Mouse (Mus musculus) spleen, postnatal 10 days (tissue): ENCODE results near the gene Fhl1.

Experiments
- DNase-seq, 2 experiments: peaks; one replicate each; pipeline ENCODE4 v3.0.0; 2021 to 2022; ENCODE audit warnings: low spot score in 2 of 2

The Fhl1 gene

GRCm38 (mm10) chrX:56752144-56752543 is 20.6 kb downstream of the Fhl1 start:
- no peak for DNase-seq

GRCm38 (mm10) chrX:56753317-56754289 is 22.0 kb downstream of the Fhl1 start:
- DNase-seq = no peak

DNA sequence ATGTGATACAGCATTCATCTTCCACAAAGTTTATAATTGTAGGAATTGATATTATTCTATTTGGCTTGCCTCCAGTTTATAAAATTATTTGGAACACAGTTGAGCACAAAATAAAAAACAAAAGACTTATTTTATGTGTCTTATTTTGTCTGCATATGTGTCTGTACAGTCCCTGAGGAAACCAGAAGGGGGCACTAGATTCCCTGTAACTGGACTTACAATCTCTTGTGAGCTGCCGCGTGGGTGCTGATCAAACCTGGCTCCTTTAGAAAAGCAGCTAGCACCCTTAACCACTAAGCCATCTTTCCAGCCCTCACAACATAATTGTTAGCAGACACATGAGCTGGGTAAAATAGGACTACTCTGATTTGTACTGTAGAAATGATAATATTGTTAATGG is 24.1 kb downstream of the Fhl1 start:
- DNase-seq = peak in 1 of 2 experiments; percentile 30

- DNase-seq = no peak
These were observed 24.8 kb downstream of the Fhl1 start for GRCm38 (mm10) chrX:56756352-56756751.

DNA sequence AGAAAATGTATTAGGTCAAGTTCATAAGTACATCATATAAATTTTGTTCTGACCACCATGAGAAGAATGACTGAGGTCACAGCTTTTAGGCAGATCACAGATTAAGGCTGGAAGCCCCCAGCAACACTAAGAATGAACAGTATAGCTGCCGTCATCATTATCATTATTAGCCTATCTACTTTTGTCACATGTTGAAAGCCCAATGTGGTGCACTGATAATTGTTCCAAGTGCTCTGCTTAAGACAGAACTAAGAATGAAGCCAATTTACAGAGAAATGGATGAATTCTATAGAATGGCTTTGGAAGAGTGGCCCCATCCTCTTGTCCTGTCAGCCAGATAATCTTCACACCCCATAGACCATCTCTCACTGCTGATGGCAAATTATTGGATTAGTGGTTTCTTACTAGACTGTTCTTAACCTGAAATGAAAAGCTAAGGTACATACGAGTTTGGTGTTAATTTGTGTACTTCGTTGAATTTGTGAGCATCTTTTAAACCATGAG is 28.7 kb downstream of the Fhl1 start:
- DNase-seq = no peak

DNA sequence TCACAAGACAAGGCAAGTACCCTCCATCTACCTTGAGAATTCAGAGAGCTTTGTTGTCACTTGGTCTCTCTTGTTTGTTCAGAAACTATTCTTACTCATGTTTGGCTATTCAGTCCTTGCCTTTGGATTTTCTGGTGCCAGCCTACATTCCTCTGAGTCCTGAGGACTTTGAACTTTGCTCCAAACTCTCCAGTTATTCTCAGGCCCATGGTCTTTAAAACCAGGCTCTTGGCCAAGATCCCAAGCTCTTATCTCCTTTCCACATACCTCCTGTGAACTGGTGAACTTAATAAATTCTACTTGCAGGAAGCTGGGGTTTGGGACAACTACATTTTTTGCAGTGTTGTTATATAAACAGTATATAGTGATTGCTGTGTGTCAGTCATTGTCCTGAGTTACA is 38.3 kb downstream of the Fhl1 start:
- no peak for DNase-seq

- DNase-seq = no peak
These were observed 40.2 kb downstream of the Fhl1 start for GRCm38 (mm10) chrX:56771751-56772150.

DNA sequence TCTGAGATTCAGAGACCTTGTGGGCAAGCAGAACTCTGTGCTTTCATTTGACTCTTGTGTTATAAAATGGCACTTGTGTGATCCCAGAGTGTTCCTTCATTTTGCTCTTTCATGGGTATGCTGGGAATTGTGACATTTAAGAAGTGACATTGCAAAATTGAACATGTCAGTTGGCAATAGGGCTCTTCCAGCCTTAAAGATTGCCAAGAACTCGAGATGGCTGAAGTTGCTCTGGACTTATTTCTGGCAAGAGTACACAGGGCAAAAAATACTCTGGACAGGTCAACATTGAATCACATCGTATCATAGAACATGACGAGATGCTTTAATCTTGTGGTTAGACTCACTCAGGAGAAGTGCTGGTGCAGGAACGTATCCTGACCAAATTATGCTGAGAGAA is 41.7 kb downstream of the Fhl1 start:
- DNase-seq = no peak

- no peak for DNase-seq
These were observed 54.9 kb downstream of the Fhl1 start for GRCm38 (mm10) chrX:56786281-56787061.

- no peak for DNase-seq
These were observed 55.9 kb downstream of the Fhl1 start for GRCm38 (mm10) chrX:56787486-56787885.

- DNase-seq = no peak
These were observed 59.0 kb downstream of the Fhl1 start for GRCm38 (mm10) chrX:56790591-56790990.

DNA sequence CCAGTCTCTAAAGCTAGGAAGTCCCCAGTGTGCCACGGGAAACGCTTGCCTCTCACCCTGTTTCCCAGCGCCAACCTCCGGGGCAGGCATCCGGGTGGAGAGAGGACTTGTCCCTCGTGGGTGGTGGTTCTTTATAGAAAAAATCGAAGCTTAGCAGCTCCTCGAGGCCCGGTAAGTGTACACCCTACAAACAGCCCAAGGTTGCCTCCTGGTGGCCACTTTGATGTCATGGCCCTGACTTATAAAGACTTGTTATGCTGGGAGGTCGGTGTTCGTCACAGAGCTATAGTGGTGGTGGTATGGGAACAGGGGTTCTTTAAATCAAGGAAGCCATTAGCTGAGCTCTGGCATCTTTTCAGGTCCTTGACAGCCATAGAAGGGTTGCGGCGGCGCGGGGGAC is 59.7 kb downstream of the Fhl1 start:
- DNase-seq = peak in 1 of 2 experiments; percentile 52

GRCm38 (mm10) chrX:56821765-56822603 is 90.4 kb downstream of the Fhl1 start, which contains the start of gene Map7d3:
Gene Map7d3 (minus strand): TSS chrX:56822326.
- DNase-seq = peak in 1 of 2 experiments; percentile 18

GRCm38 (mm10) chrX:56827492-56827891 is 95.9 kb downstream of the Fhl1 start:
- DNase-seq = no peak

DNA sequence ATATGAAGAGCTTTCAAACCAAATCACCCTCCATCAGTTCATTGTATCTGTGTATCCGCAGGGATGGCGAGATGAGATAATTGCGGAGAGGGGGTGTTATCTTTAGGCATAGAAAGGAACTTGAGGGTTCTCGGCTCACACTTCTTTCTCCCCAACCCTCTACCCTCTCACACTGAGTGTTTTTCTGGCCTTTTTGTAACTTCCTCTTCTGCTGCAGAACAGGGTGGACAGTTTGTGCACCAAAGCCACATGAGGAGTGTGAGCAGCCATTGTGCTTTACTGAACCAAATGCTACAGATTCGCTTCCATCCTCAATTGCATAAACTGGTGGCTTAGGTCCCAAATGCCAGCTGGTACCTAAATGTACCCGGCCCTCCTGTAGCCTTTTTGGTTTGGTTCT is 104.3 kb downstream of the Fhl1 start:
- no peak for DNase-seq

DNA sequence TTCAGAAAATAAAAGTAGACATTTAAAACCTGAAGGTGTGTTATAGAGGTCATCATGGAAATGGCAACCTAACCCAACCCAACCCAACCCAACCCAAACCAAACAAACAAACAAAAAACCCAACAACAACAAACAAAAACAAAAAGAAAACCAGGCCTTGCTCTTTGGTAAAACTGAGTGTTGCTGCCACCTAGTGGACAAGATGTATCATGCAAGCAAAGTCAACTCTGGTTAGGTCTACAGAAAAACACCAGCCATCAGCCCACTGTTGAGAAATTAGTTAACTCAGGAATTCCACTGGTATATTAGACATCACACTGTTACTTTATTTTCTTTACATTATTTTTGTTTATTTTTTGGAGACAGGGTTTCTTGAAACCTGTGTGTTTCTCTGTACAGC is 107.8 kb downstream of the Fhl1 start:
- peak in 1 of 2 experiments; percentile 13 for DNase-seq

- no peak for DNase-seq
These were observed 109.7 kb downstream of the Fhl1 start for GRCm38 (mm10) chrX:56841255-56841654.
